In genomic region chr3:96769971-96770370, GRCm38 (mm10) we compare ENCODE assay signal across 36 mouse cellular contexts. TPM values are rescaled to one million over a fixed set of nuclear protein-coding genes. Genes with fewer than 3 reads are reported as not detected.
DNase-seq lines count a peak whose midpoint lies in the region; ATAC-seq lines count a peak whose summit lies in the region.
"Had no signal": no experiment of that assay in that cellular context is flagged by ENCODE, and none has a peak within 500 bp of the region (broad histone marks: within the 10 kb centered on the region; RNA-seq: fewer than 3 reads in every experiment).

No protein-coding gene starts in this region.

- peak; percentile 81 for DNase-seq in heart, adult 11 months
- DNase-seq in heart, postnatal 4 days: no peak
- DNase-seq in retina, postnatal 1 day: no peak
- DNase-seq in kidney, postnatal 36 days: no peak
- DNase-seq: adrenal gland, postnatal 14 days; cerebellum, adult 18-20 months; cerebellum, postnatal 10 days; forebrain, postnatal 0 days; gastrocnemius, postnatal 14 days; heart, postnatal 14 days; kidney, adult 8-10 months; liver; lung, embryonic 14.5 days; lung, postnatal 14 days; right cerebral cortex, postnatal 25 days; thymus, postnatal 14 days had no signal

- ATAC-seq in granulocyte monocyte progenitor cell, adult 5-6 weeks (replicated peaks; ENCODE audit: poor library complexity, severe bottlenecking): peak; percentile 95
- ATAC-seq in megakaryocyte progenitor cell, adult 5-6 weeks (replicated peaks; ENCODE audit: poor library complexity): peak; percentile 60
- no peak for ATAC-seq in activated CD4-positive, CD25-positive, alpha-beta regulatory T cell, adult 4 months
- ATAC-seq: CD4-positive, CD25-positive, alpha-beta regulatory T cell, adult 4 months; forebrain, postnatal 0 days; hindbrain, postnatal 0 days; intestine, embryonic 16.5 days; midbrain, embryonic 13.5 days had no signal

RNA-seq across cellular contexts. Expression of gene Rnf115, which starts 42.5 kb away (rescaled TPM):
- total RNA-seq in heart, postnatal 4 days (2021): 10 to 100 TPM; 25.3 to 25.6 TPM
- 41.1 and 65.6 TPM in 2 replicates for total RNA-seq in granulocyte monocyte progenitor cell, adult 5-6 weeks (2014; fragmentation: Nextera tagmentation)
- total RNA-seq in granulocyte monocyte progenitor cell, adult 5-6 weeks (2017): 55.3 and 71.5 TPM in 2 replicates
- total RNA-seq in megakaryocyte progenitor cell, adult 5-6 weeks (2015): 71.4 and 76.5 TPM in 2 replicates
- 70.7 and 81.6 TPM in 2 replicates for total RNA-seq in megakaryocyte progenitor cell, adult 5-6 weeks (2017)
- polyA plus RNA-seq in activated CD4-positive, CD25-positive, alpha-beta regulatory T cell, adult 4 months (2017; shearing (Covaris generic)): 10 to 100 TPM; 62.2 to 68.7 TPM

RNA-seq across cellular contexts. Expression of gene Polr3c, which starts 42.5 kb away (rescaled TPM):
- 10 to 100 TPM; 26.1 to 27.3 TPM for total RNA-seq in heart, postnatal 4 days (2021)
- 30.8 and 38.8 TPM in 2 replicates for total RNA-seq in granulocyte monocyte progenitor cell, adult 5-6 weeks (2014; fragmentation: Nextera tagmentation)
- total RNA-seq in granulocyte monocyte progenitor cell, adult 5-6 weeks (2017): 22.4 and 22.5 TPM in 2 replicates
- total RNA-seq in megakaryocyte progenitor cell, adult 5-6 weeks (2015): 31.2 and 35.2 TPM in 2 replicates
- 19.8 and 27.7 TPM in 2 replicates for total RNA-seq in megakaryocyte progenitor cell, adult 5-6 weeks (2017)
- 10 to 100 TPM; 67.6 to 69.6 TPM for polyA plus RNA-seq in activated CD4-positive, CD25-positive, alpha-beta regulatory T cell, adult 4 months (2017; shearing (Covaris generic))

RNA-seq across cellular contexts. Expression of gene Pdzk1, which starts 59.1 kb away (rescaled TPM):
- under 1 TPM; 0.16 to 0.29 TPM for total RNA-seq in heart, postnatal 4 days (2021)
- total RNA-seq in granulocyte monocyte progenitor cell, adult 5-6 weeks (2014; fragmentation: Nextera tagmentation): not detected in 2 replicates
- not detected in 2 replicates for total RNA-seq in granulocyte monocyte progenitor cell, adult 5-6 weeks (2017)
- not detected in 2 replicates for total RNA-seq in megakaryocyte progenitor cell, adult 5-6 weeks (2015)
- total RNA-seq in megakaryocyte progenitor cell, adult 5-6 weeks (2017): not detected in 2 replicates
- polyA plus RNA-seq in activated CD4-positive, CD25-positive, alpha-beta regulatory T cell, adult 4 months (2017; shearing (Covaris generic)): under 1 TPM in 1 of 2 experiments, not detected in 1; 0.89 TPM
- total RNA-seq: forebrain, postnatal 0 days; gastrocnemius, postnatal 14 days; heart, adult 8-10 months; left cerebral cortex, postnatal 14 days; megakaryocyte-erythroid progenitor cell, adult 5-6 weeks had no signal
- polyA plus RNA-seq: embryonic facial prominence, embryonic 14.5 days; erythroblast, embryonic 14.5 days; forebrain, embryonic 12.5 days; limb, embryonic 11.5 days; midbrain, embryonic 13.5 days; neural tube, embryonic 14.5 days had no signal

RNA-seq across cellular contexts. Expression of gene Cd160, which starts 59.2 kb away (rescaled TPM):
- not detected for total RNA-seq in heart, postnatal 4 days (2021)
- total RNA-seq in granulocyte monocyte progenitor cell, adult 5-6 weeks (2014; fragmentation: Nextera tagmentation): not detected in 2 replicates
- 0.62 and 1.9 TPM in 2 replicates for total RNA-seq in granulocyte monocyte progenitor cell, adult 5-6 weeks (2017)
- total RNA-seq in megakaryocyte progenitor cell, adult 5-6 weeks (2015): 0.98 and 2.1 TPM in 2 replicates
- total RNA-seq in megakaryocyte progenitor cell, adult 5-6 weeks (2017): 0.57 TPM in 1 of 2 replicates, not detected in the other
- polyA plus RNA-seq in activated CD4-positive, CD25-positive, alpha-beta regulatory T cell, adult 4 months (2017; shearing (Covaris generic)): 10 to 100 TPM; 26.1 to 55.0 TPM
- total RNA-seq: adrenal gland, postnatal 14 days; forebrain, postnatal 0 days; gastrocnemius, postnatal 14 days; heart, adult 8-10 months; heart, postnatal 14 days; hindbrain, postnatal 0 days; layer of hippocampus, adult 18-20 months; layer of hippocampus, postnatal 10 days; left cerebral cortex, adult 18-20 months; left cerebral cortex, postnatal 14 days had no signal
- polyA plus RNA-seq: brain, embryonic 14.5 days; cortical plate, adult 2 months; erythroblast, embryonic 14.5 days had no signal
